Mouse (Mus musculus) embryo, embryonic 11 days (tissue): ENCODE data around the gene Cfap99.
A peak's percentile ranks its signal among the peaks of the same experiment; 100 is the strongest.

Experiments used
- DNase-seq: peaks from one replicate; pipeline ENCODE4 v3.0.0-alpha.2; 2015

The Cfap99 gene

DNA sequence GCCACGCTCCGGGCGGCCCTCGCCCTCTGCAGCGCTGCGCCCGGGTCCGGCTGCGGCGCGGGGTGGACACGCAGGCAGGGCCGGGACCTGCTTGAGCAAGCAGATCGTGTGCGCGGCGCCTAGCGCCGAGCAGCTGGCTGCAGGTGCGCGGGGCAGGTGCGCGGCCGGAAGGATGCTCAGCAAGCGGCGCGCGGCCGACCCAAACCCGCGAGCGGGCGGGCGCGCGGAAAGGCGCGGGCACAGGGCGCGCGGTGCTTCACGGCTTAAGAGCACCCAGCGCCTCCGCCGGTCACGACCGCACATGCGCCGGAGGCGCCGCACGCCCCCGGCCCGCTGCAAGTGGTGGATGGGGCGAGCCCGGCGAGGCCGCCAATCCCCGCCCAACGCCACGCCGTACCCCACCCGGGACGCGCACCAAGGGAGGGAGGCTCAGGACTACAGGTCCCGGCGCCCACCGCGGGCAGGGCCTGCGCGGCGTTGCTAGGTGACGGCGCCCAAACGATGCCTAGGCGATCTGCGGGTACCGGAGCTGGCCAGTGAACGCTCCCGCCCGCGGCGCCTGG is at the start of gene Cfap99, which contains the start of gene Zfyve28:
Gene Cfap99, plus strand, starts transcription at position 447 of the 563 bp plus-strand sequence.
Gene Zfyve28, minus strand, starts transcription at position 296 of the 563 bp plus-strand sequence.
- DNase-seq = peak; percentile 92

DNA sequence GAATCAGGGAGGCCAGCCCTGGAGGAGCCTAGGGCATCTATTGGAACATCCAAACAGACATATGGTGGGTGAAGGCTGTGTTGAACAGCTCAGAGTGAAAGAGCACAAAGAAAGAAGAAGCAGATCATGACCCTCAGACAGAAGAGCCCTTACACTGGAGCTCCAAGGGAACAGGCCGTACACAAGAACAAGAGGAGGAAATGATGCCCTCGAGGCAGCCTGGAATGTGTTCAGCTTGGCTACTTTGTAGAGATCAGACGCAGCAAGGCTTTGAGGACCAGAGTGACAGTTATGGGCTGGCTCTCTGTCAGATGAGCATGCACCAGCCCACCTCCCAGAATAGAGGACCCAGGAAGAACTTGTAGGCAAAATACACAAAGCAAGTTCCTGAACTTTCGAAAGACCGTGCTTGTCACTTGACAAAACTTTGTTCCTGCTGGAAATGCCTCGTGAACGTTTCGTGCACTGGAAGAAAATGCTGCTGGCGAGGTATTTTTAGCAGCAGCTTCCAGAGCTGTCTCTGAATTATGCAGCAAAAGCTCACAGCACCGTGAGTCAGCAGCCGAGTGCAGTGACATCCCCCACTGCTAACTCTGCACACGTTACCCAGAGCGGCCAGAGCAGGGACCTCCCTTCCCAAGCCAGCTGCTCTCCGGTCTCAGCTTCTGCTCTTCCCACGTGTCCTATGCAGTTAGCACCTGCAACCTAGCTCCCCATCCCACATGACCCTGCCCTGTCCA is 46.0 kb upstream of the Cfap99 start:
- DNase-seq = peak; percentile 47

DNA sequence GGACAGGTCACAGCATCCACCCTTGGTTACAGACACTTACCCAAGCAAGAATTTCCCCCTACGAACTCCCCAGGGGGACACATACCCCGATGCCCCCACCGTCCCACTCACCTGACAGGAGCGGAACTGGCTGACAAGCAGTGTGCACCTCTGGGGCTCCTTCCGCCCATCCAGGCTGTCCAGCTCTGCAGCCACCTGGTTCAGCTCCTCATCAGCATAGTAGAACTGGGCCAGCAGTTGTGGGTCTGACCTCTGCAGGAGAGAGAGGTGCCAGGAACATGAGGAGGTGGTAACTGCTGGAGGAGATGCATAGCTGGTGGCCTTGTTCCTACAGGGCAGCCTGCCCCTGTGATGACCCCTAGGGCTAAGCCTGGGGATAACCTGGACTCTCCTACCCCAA is 45.3 kb upstream of the Cfap99 start:
- DNase-seq = no peak

DNA sequence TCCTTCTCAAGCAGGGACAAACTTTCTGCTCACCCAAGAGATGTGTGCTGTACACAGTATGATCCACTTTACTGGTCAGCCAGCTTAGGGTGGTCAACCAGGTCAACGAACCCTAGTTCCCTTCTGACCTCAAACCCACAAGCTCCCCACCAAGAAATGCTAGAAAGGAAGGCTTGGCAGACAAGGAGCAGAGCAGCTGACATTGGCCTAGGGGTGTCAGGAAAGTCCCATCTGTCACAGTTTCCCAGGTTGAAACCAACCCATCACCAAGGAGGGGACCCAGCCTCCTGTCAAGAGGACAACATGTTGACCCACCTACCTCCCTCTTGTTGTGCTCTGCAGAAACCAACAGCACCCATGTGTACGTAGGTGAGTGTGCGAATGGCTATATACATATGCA is 42.0 kb upstream of the Cfap99 start:
- DNase-seq = no peak

DNA sequence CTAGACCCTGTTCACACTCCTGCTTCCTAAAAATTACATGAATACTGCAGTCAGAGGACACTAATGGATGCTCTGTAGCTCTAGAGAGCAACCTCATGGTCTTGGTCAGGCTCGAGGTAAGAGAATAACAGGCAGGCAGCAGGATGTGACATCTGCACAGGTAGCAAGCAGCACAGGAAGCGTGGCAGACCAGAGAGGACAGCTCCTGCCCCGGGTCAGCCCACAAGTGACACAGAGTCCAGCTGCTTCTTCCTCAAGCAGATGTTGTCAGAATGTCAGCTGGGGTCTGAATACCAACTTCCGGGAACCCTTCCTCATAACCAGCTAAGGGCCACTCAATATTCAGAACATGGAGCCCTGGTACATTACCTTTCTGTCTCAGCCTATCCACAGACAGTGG is 39.3 kb upstream of the Cfap99 start:
- DNase-seq = no peak

DNA sequence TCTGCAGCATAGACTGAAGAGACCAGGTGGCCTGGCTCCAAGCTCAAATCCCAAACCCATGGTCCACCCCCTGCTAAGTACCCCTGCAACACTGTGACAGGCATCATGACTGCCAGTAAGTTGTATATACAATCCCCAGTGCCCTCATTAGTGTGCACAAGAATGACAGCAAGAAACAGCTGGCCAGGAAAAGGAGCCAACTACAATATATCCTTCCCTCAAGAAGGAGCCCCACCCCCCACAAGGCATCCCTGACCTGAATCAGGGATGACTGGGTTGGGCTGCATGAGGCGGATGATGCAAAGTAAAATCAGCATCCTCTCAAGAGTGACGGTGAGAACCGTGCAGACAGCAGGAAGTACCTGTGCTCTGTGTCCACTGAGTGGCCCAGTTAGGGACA is 38.3 kb upstream of the Cfap99 start:
- peak; percentile 18 for DNase-seq

DNA sequence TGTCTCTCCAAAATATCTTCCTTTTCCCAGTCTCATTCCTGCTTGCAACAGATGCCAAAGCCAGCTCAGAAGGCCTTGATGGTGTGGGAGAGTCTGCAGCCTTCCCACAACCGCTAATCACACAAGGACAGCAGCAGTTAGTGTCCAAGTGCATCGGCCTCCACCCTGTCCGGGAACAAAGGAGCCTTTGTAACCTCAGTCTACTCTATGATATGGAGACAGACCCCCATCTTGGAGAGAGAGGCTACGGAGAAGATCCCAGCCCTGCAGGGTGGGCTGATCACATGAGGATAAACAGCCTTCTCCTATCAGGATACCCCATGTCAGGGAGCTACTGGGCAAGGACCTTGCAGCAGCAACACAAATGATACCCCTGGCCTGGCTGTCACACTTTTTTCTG is 36.6 kb upstream of the Cfap99 start:
- DNase-seq = peak; percentile 19

DNA sequence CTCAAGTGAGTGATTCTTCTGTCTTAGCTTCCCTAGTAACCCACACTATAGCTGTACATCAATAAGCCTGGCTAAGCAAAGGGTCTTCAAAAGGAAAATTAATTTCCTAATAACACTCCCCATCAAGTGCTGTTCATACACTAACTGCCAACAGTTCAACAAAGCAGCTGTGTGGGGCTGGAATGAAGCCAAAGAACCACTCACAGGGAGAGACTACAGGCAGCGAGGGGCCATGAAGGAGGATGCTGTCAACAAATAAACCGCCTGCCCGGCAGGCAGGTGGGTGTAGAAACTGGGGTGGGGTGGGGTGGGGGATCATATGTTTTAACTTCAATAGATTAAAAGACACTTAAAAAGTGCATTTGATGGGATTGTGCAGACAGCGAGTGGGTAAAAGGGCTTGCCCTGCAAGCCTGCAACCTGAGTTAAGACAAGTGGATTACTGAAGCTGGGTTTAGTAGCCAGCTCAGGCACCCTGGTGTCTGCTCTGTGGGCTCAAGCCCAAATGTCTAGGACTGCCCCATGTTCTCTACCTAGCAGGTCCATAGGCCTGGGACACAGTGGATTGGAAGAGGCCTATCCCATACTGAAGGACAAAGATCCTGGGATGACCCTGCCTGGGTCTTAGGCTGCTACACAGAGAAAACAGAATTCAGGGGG is 36.0 kb upstream of the Cfap99 start:
- DNase-seq = peak; percentile 19

DNA sequence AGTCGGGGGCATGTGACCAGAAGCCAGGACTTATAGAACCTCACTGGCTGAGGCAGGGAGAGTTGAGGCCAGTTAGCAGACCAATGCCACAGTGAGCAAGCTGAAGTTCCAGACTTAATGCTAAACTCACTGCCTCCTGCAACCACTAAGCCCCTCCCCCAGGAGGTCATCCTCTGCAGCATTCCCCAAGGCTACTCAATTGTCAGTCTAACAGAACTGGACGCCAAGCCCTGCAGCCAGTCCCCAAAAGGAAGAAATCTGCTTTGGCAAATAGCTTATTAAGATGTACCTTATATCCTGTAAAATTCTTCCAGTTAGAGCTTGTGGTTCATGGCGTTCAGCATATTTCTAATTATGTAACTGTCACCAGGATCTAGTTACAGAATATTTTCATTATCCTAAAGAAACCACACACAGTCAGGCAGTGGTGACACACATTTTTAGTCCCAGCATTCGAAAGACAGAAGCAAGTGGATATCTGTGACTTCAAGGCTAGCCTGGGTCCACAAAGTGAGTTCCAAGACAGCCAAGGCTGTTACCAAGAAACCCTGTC is 35.4 kb upstream of the Cfap99 start:
- DNase-seq = peak; percentile 13

DNA sequence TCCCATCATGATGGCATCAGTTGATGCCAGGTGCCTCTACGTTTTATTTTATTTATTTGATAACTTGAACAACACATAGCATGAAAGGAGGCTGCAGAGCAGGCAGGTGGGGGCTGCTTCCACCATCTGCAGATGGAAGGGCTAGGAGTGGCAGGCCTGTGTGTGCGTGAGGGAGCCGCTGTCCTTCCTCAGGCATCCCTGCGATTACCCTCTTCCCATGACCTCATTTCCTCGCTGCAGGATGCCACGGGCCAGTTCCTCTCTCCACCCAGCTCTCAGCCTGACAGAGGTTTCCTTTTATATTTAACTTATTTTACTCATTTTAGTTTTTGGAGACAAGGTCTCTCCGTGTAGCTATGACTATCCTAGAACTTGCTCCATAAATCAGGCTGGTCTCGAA is 34.1 kb upstream of the Cfap99 start:
- no peak for DNase-seq

DNA sequence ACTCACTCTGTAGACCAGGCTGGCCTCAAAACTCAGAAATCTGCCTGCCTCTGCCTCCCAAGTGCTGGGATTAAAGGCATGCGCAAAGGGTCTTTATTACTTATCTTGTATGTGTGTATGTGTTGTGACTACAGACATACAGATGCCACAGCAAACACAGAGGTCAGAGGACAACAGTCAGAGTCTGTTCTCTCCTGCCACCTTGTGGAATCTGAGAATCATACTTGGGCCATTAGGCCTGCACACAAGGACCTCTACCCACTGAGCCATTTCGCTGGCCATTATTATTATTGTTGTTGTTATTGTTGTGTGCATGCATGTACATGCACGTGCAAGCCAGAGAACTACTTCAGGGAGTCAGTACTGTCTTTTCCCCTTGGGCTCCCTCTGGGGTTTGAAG is 33.2 kb upstream of the Cfap99 start:
- DNase-seq = peak; percentile 24

DNA sequence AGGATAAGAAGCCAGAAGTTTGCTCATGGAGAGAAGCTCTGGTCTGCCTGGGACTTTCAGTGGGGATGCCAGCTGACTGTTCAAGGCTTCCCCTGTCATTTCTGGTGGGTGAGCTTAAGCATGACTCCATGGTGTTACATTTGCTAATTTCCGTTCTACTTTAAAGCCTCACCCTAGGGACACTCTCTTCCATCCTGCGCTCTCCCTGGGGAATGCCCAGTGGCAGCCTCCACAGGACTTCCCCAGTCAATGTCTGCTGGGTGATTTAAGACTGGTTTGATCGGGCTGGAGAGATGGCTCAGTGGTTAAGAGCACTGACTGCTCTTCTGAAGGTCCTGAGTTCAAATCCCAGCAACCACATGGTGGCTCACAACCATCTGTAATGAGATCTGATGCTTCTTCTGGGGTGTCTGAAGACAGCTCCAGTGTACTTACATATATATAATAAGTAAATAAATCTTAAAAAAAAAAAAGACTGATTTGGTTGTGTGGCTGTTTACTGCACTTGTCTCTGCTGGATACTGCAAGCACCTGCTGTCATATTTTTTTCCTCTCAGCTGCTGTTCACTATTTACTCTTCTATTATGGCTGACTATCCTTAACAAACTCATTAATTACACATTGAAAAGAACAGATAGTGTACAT is 29.1 kb upstream of the Cfap99 start:
- no peak for DNase-seq

DNA sequence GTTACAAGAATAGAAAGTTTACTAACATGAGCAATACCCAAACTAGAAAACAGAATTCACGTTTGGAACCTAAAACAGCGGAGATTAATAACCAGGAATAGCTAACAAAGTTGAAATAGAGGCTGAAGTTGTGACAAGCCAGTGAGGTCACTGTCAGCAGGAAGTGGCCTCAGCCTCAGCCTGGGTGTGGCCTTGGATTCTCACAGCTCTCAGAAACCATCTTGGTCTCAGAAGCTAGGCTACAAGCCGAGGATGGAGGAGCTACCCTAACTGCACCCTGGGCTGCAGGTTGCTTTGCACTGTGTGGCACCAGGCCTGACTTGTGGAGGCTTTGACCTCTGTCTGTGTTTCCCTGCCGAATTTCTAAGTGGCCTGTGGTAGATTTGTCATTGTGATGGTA is 22.3 kb upstream of the Cfap99 start:
- DNase-seq = no peak

DNA sequence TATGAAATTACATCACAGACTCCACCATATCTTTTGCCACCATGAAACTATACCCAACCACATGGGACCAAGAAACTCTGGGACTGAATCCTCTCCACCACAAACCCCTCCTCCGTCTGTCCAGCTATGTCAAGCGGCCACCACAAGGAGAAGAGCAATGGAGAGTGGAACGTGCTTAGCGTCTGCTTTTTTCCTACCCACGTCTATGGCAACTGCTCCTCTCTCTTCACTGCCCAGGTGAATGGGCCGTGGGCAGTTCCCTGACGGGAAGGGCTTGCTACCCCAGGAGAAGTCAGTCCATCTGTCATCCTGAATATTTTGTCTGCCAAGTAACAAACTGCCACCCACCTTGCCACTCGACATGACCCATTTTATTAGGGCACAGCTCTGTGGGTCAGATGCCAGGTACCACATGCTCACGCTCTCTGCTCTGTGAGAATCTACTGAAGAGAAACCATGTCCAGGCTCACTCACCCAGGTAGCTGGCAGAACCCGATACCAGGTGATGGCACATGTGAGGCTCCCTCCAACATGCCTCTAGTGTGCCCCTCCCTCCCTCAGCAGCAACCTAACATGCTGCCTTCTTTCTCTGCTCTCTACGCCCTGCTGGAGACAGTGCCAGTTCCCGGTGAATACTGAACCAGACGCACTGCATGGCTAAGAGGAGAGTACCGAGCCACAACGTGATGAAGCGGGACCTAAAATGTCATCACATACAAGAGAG is 19.0 kb upstream of the Cfap99 start:
- DNase-seq = no peak

DNA sequence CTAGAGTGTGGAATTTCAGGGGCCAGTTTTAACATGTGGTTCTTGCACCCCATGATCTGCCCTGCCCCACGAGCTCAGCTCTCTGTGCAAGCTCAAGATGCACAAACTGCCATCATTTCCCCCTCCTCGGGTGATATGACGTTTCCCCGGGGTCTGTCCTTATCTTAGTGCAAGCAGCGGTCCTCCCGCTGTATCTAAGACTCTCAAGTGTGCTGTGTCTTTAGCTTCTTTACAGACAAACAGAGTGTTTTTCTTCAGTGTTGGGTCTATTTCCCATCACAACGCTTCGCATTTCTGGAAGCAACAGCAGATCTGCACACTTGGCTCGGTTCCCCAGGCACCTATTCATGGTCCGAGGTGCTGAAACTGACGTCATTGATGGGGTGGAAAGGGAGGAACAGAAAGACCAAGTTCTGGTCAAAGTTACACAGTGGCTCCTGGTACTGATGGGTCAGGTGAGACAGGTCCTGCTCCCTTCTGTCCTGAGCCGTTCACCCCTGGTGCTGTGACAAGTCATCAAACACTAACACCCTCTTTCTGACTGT is 18.4 kb upstream of the Cfap99 start:
- DNase-seq = no peak

DNA sequence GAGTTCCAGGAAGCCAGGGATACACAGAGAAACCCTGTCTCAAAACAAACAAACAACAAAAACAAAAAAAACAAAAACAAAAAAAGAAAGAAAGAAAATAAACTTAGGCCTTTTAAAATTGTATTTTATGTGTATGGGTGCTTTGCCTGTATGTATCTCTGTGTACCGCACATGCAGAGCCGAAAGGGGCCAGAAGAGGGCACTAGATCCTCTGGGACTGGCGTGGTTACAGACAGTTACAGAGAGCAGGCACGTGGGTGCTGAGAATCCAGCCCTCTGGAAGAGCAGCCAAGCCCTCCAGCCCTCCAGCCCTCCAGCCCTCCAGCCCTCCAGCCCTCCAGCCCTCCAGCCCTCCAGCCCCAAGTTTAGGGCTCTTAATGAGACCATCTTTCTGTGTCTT is 16.7 kb upstream of the Cfap99 start:
- DNase-seq = peak; percentile 47

DNA sequence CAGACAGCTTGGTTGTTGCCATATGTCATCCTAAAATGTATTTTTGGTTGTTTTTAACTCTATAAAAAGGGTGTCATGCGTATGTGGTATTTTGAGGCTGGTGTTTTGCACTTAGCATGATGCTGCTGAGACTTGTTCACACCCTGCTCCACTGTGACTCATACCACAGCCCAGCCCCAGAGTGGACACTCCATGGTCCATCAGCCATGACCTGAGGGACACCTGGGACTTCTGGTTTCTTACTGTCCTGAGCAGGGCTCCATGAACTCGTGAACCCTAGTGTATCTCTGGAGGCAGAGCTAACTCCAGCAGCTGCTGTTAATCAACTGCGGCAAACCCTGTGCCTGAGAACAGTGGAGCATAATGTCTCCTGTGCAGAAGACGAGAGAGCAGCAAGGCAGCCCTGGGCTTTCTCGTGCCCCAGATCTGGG is 15.1 kb upstream of the Cfap99 start:
- no peak for DNase-seq

DNA sequence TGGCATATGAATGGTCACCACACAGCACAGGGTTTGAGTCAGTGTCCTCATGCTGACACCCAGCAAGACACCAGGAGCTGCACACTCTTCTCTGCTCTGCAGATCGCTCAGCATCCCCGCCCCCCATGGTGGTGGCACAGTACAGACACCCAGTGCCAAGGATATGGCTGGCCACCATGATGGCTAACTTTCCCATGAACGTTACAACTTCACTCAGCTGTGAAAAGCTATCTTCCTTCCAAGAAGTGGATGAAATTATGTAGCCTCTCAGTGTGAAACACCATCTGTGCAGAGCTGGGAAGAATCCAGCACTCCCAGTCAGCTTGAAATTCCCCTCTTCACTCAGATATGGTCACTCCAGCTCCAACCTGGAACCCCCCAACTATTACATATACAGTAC is 14.1 kb upstream of the Cfap99 start:
- no peak for DNase-seq

DNA sequence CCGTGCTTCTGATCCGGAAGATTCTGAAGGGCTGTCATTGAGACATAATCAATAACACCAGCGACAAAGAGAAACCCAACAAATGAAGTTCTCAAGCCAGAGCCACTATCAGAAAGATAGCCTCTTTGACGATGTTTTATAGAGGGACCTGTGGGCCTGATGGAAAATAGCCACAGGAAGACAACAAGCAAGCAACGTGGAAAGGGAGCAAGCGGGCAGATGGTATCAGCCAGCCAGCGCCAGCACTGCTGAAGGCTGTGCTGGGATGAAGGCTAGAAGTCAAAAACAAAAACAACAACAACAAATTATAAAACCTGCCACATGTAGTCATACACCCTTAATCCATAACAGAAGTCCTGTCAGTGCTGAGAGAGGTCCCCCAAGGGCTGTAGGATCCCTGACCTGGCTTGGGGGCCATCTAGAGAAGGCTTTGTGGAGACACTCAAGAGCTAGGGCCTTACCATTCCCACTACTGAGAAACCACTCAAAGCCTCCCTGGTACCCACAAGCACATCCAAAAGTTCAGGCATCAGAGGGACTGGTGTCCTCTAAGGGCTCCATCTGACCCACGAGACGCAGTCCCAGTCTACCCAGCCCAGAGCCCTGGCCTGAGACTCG is 13.6 kb upstream of the Cfap99 start:
- DNase-seq = no peak

DNA sequence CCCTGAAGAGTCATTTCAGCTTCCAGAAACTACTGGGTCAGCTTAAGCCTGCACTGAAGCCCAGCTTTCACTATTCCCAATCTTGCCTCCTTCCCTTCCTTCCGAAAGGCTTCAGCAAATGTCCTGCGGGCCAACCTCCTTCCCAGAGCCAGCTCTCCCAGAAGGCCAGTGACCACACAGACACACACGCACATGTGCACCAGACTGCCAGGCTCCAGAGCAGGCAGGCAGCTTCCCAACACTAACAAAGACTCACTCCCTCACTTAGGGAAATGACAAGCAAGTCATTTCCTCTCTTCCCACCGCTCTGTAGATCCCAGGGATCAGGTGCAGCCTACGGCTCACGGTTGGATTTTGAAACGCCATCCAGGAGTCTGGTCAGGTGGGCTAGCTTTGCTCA is 12.2 kb upstream of the Cfap99 start:
- no peak for DNase-seq

DNA sequence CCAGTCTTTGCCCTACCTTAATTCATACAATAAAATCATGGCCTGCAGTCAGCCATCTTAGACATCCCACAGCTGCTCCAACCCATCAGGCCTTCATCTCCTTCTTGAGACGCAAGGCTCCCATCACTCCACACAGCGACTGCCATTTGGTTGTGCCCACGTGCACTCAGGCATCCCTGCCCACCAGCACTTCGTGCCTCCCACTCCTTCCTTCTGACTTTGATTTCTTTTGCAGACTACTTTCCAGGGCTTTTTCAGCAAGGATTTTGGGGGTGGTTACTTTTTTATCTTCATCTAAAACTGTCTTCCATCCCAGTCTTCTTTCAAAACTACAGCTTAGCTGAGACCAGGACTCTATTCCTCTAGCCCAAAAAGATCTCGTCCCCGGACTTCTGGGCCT is 11.7 kb upstream of the Cfap99 start:
- DNase-seq = no peak

DNA sequence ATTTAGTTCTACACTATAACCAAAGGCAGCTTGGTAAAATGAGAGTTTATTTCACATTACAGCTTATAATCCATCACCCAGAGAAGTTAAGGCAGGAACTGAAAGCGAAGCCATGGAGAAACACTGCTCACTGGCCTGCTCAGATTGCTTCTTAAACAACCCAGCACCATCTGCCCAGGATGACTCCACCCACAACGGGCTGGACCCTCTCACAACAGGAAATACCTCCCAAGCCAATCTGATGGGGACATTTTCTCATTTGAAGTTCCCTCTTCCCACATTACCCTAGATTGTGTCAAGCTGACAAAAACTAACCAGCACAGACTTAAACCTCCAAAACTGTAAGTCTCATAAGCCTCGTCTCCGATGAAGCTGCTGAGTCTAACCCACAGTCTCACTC is 10.3 kb upstream of the Cfap99 start:
- DNase-seq = no peak
